Mouse (Mus musculus) natural killer cell, adult 2 months (primary cell): Measurements from ENCODE around the gene Senp1.

Experiments
- DNase-seq, 2 experiments: peaks; one replicate each; pipeline ENCODE4 v3.0.0; 2022; ENCODE audit warnings: low spot score in 2 of 2

The Senp1 gene

DNA sequence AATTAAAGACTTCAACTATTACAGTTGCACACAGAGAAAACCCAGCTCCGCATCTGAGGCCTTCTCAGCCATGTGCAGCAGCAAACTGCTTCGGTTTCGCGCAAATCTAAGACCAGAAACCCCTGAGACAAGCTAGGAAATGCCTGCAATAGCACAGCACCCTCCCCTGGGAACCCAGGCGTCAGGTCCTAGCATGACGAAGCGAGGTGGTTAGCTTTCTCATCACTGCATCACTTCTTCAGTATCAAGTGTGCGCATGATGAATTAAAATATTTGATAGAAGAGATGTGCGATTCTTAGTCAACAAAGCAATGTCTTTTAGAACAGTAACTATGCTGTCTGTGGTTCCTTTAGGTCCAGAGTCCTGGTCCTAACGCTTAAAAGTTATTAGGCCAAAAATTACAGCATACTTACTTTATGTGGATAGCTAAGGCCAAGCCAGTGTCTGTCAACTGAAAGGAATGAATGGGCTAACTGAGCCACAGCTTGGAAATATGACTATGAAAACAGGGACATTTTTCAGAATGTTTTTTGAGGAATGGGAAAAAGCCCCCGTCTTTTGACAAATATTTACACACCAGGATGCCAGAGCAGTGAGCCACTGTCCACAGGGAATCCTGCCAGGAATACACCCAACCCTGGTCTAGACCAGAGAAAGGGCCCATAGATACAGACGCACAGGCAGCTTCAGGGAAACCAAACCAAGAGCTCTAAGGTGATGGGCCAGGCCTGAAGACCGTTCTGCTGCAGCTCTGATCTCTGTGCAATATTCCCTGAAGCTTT lies 44.4 kb downstream of the Senp1 start:
- DNase-seq = no peak

DNA sequence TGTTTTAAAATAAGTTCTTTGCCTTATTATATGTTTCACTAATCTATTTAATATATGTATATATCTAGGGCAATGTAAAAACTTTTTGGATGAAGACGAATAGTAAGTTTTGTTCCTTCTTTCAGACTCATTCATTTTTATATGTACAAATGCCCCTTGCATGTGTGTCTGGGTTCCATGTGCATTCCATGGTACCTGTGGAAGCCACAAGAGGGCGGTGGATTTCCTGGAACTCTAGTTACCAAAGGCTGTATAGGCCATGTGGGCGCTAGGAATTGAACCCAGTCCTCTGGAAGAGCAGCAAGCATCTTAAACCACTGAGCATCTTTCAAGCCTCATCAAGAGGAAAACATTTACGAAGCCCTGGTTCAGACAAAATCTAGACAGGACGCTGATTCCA lies 49.2 kb downstream of the Senp1 start:
- DNase-seq = no peak

DNA sequence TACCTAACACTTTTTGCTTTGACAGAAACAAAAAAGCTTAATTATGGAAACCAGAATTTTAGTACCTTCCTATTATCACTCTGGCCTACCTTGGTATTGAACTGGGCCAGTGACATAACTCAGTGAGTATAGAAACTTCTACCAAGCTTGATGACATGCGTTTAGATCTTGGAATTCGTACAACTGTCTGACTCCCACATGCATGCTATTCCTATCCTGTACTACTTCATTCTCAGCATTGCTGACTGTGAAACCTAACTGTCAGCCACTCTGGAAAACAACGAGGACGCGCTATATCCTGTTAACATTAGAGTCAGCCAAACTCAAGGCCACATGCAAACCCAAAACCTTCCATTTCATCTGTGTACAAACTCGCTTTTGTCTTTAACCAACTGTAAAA lies 49.6 kb downstream of the Senp1 start:
- DNase-seq = no peak

DNA sequence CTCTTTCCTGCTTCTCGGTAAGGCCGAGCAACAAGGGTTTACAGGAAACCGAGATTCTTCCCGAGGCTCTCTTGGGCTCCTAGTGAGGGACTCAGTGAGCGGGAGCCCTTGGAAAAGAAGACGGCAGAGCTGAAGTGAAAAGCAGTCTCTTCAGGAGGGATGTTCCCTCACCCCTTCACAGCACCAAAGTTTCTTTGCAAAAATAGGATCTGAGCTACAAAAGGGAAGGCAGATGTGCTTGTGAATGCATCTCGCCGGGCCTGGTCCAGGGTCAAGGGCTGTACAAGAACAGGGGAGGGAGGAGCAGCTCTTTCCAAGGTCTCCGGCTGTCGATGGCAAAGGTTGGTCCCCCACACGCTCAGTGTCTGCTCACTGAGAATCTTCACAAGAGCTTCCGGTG lies 51.0 kb downstream of the Senp1 start:
- no peak for DNase-seq

DNA sequence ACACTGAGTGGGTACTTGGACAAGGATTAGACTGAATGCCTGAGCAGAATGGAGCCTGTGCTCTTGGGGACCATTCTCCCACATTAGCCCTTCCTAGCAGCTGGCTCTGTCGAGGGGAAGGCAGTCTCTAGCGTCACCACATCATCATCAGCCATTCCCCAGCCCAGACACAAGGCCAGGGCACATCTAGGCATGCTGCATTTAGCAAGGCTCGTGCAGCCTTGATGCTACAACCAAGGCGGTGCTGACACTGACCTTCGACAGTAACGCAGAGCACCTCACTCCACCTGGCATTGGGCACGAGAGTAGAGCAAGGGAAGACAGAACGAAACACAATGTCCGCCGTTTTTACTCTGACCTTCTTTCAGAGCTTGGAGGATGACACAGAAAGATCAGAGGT lies 53.9 kb downstream of the Senp1 start:
- no peak for DNase-seq

DNA sequence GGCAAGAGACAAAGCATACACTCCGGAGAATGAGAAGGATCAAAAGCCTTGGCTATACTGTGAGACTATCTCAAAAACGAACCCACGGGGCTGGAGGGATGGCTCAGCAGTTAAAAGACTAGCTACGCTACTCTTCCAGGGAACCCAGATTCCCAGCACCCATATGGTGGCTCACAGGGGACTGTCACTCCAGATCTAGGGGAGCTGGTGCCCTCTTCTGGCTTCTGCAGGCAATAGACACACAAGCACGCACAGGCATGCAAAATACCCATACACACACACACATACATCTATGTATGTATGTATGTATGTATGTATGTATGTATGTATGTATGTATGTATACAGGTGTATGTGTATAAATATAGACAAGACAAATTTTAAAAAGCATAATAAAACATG lies 57.0 kb downstream of the Senp1 start:
- no peak for DNase-seq

DNA sequence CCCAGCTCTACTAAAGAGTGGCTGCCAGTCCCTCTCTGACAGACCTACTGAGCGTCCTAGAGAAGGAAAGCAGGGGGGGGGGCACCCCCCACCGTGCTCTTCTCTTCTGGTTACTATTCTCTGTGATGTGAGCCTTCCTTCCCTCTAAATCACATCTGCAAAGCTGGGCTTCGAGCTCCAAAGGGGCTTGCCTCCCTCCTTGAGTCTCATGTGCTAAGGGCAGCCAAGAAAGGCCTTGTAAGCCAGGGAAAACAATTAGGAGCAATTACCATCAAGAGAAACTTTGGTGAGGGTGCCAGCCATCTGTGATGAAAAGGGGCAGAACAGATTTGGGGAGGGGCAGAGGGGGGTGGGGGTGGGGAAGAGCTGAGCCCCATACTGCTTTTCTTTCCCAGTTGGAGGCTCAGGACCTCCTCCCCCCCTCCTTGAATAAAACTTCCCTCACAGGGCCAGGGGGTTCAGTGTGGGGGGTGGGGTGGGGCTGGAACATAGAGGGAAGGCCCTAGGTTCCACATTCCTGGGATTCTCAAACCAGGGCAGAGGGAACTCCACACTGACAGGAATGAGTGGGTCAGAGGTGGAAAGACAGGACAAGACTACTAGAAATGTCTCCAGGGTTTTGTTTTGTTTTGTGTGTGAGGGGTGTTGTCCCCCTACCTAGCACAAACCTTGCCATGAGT lies 58.3 kb downstream of the Senp1 start:
- no peak for DNase-seq

DNA sequence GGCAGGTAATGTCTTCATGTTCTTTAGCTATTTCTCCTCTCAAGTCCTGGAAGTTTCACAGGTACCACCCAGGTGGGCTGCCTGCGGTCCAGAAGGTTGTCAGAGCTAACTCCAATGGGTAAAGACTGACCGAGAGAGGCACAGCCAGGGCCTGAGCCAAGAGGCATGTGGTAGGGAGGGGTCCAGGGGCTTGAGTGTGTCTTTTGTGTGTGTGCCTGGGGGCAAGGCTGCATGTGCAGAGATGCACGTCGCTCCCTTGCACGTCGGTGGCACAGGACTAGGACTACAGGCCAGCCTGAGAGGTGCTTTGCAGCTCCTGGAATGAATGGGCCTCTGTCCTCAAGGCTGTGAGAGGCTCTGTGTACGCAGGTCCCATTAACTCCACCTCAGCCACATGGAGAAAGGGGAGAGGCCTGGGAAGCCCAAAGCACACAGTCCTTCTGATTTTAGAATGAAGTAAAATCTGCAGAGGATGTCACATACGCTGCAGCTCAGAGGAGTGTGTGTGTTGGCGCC lies 60.3 kb downstream of the Senp1 start:
- DNase-seq = no peak

DNA sequence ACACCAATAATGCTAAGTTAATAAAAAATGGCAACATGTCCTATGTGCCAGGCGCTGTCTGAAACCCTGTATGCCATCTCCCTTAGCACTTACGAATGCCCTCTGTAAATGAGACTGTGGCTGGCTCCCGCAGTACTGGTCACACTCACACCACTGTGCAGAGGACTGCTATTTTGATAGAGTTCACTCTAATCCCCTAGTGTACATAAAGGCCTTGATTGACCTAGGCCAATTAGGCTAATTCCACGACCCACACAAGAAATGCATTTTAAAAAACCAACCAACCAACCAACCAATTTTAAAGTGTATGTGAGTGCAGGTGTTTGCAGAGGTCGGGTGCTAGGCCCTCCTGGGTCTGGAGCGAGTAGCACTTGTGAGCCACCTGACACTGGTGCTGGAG lies 63.7 kb downstream of the Senp1 start:
- DNase-seq = no peak

DNA sequence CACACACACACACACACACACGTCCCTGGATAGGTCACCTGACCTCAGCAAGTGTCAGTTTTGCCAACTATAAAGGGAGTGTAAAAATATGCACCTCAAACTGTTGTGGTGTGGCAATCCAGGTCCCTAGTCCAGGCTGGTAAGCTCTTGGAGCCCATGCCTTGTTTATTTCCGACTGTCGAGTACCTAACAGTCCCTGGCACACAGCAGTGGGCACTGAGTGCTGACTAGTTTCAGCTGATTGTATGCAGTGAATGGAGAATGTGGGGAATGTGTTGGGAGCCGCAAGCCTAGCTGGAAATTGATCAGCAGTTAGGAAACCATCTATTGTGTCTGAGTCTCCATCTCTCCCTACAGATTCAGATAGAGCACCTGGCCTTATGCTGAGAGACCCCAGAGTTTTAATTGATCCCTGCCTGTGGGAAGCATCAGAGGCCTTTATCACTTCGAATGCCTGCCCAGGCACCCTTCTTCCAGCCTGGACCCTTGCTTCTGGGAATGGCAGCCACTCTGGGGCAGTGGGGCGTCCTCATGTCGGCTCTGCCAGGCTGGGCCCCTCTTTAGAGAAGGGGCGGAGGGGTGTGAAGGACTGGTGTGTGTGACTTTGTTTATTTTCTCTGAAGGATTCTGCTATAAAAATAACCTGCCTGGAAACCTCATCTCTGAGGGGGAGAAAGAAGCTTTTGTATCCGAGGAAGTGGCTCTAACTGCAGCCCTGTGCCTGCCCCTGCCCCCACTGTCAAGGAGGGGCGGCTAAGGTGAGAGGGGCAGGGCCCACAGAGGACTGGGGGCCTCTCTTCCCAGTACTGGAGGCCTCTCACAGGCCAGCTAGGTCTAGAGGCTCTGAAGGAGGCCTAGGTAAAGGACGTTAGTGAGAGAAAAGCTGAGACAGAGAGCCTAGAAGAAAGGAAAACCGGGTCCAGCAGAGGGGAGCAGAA lies 66.3 kb downstream of the Senp1 start:
- no peak for DNase-seq

DNA sequence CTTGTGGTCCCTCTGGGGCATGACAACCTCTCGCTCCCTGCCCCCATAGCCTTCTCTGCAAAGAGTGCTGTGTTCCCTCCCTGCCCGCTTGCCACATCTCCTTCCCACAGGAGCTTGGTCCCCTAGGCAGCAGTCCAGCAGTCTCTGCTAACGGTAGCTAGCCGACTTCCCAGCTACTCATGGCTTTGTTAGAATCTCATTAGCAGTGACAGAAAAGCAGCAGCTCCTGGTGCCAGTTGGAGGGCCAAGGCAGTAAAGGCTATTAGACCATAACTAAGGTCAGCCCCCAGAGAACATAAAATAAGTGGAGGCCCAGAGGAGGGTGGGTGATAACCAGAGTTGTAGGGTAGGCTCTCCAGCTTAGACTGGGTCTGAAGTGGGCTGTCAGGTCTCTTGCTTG lies 67.9 kb downstream of the Senp1 start:
- DNase-seq = no peak

DNA sequence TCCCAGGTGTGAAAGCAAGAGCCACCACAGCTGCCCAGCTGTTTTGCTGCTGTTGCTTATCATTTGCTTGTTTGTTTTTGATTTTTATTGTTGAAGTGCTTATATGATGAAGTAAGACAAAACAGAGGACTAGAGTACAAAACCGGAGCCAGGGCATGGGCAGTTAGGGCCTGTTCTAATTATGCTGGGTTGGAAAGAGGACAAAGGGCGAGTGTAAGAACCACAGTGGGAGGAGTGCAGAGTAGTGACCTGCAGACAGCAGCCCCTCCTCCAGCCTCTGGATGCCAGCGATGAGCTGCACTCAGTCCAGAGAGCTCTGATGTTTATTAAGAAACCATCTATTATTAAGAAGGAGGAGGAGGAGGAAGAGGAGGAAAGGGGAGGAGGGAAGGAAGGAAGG lies 70.4 kb downstream of the Senp1 start:
- no peak for DNase-seq

DNA sequence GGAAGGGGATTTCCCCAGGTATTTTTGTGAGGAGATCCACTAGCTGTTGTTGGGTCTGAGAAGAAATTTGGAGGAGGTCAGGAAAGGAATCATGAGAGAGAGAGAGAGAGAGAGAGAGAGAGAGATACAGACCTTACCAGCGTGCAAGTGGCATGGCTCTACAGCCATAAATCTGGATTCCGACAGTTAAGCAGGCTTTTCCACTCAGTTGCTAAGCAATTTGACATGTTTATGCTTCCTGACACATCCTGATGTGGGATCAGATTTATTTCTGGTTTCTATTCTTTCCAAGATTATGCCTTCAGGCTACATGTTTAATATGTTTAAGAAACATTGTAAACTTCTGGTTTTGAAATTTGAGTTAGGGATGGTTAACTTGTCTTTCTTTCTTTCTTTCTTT lies 71.7 kb downstream of the Senp1 start:
- DNase-seq = no peak

DNA sequence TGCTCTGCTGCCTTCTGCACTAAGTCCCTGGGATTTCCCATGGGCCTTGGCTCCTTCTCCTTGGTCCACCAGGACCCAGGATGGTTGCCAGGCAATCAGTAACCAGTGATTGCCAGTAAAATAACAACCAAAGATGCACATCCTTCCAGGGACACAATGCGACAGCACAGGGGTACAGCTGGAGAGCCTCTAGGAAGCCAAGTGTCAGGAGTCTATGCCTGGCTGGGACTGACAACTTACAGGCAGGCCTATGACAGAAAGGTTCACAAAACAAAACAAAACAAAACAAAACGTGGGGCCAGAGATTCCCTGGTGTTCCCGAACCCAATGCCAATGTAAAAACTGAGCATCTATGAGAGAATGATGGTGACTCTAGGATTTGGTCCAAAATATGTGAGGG lies 74.5 kb downstream of the Senp1 start:
- DNase-seq = no peak

DNA sequence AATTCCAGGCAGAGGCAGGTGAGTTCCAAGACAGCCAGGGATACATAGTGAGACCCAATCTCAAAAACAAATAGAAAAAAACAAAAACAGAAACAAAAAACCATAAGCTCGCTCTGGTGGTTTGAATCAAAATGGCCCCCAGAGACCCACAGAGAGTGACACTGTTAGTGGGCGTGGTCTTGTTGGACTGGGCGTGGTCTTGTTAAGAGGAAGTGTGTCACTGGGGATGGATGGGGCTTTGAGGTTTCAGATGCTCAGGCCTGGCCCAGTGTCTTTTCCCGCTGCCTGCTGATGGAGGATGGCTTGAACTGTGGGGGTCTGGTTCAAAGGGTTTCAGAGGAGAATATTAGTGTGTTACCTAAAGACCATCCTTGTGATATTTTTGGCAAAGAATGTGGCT lies 75.6 kb downstream of the Senp1 start:
- no peak for DNase-seq

DNA sequence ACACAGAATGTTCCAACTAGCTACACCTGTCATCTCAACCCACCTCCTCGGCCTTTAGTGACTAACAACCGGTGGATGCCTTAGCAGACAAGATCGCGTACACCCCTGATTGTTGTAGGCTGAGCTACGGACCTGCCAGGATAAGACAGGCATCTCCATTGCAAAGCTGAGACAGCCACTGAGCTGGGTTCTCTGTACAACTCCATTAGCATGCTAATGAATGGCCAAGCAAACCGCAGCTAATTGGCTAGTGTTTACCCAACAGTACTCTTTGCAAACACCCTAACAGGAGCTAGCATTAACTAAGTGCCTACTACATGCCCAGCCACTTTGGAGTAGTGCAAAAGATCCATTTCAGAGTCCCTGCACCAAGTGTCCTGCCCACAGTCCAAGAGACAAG lies 80.7 kb downstream of the Senp1 start:
- no peak for DNase-seq

DNA sequence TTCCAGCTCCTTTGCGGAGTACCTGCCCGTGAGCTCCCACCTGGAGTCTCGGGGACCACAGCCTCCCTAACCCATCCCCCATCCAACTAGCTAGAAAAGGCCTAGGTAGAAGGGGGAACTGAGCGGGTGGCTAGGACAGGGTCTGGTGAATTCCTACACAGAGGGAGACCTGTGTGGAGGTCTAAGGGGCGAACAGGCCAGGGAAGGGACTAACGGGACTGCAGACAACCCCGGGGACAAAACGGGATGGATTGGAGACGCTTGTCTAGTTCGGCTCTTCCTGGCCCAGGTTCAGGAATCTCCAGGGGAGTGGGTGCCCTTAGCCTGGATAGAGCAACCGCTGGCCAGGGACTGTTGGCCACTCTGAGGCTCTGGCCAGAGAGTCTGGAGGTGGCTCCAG lies 88.4 kb downstream of the Senp1 start:
- no peak for DNase-seq

DNA sequence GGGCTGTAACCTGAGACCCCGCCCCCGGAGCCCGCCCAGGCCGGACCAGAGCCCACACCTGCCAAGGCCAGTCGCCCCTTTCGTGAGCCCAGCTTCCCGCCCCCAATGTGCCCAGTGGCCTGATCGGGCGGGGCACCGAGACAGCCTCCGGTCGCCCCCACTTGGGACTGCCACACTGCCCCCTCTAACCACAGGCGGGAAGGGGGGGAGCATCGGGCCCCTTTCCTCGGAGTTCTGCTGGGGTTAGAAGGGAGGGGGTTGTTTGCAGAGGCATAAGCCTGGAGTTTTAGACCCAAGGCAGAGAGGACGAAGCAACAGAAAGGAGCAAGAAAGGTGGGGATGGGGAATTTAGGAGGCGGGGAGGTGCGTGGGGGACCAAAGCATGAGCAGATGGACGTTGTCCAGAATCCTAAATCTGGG lies 88.8 kb downstream of the Senp1 start:
- no peak for DNase-seq

DNA sequence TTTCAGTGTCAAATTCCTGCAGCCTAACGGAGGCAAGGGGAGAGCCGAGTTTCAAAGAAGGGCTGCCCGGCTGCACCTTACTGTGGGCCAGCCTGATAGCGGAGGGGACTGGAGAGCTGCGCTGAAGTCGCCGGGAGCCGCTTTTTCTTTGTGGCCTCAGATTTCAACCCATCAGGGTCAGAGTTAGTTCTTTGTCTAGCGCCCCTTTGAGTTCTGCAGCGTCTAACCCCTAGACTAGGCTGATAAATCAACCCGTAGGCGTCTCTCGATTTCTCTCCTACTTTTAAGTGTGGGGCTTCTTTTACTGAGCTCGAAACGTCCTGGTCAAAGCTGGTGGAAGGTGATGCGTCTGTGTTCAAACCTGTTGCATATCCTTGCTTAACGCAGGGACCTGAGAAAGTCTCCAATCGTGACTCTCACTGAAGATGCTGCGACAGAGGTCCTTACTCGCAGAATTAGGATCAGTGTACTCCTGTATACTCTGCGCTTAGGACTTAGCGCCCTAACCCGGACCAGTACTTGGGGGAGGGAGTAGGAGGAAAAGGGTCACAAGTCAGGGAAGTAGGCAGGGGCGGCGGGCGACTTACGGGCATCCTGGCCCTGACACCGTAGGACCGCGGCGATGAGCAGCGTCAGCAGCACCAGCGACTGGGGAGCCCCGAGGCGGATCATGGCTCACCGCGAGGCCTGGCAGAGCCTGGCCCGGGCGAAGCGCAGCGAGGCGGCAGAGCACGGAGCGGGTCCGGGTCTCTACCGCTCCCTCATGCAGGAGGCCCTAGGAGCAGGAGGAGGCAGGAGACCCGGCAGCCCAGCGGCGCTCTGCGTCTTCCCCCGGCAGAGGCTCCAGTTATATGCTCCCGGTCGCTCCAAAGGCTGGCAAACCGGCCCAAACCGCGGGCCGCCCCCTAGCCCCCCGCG lies 89.5 kb downstream of the Senp1 start, which contains the start of gene Col2a1:
Gene Col2a1 (minus strand): TSS at position 874 of the 918 bp plus-strand sequence.
- DNase-seq = no peak

DNA sequence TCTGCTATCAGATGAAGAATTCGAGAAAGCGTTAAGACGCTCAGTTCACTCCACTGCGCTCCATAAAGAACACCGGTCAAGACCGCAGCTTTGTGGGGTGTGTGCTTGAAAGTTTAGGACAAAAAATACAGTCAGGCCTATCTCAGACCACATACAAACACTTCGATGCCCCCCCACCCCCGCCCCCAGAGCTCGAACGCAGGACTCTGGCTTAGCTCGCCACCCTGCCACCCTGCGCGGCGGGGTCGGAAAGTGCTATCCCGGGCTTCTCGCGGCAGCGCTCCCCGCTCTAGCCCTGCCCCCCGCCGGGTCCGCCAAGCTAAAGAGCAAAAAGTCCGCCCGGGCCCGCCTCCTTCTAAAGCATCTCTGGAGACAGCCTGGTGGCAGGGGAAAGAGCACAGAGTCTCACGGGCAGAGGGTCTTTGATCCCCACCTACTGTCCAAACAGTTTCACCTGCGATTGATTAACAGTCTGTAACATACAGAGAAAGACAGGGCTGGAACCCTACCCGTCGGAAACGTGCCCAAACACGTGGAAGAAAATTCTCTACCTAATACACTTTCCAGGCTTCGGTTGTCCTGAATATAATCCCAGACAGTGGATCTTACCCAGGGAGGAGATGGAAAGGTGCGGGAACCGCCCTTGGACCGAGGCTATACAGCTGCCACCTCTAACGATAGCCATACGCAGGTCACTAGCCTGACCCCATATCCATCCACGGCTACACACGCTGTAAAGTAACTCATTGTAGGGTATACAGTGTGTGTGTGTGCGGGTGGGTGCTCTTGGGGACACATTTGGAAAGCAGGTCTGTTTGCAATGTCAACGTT lies 90.3 kb downstream of the Senp1 start:
- DNase-seq = no peak
